Mouse (Mus musculus) midbrain, embryonic 16.5 days (tissue): Measurements from ENCODE around the gene Dpp6. TPM values are rescaled to one million over a fixed set of nuclear protein-coding genes. Genes with fewer than 3 reads are reported as not detected.
A peak's percentile ranks its signal among the peaks of the same experiment; 100 is the strongest.

Experiments used
- ATAC-seq: fragments of 200-750 bp; cut with Nextera tagmentation; 2 replicates; pipeline ENCODE4 v1.8.0; 2017; ENCODE audit warnings: moderate TSS enrichment
- H3K27ac ChIP-seq: fragments of 300-500 bp; sonication (generic); 2 replicates; pipeline ENCODE4 v1.5.1; 2014; ENCODE audit warnings: mild to moderate bottlenecking, low read length, mixed read lengths
- H3K27me3 ChIP-seq: fragments of 300-500 bp; sonication (generic); 2 replicates; pipeline ENCODE4 v1.6.1; 2014; ENCODE audit warnings: low read depth, low read length, mixed read lengths; ENCODE audit not compliant: control insufficient read depth, insufficient read depth
- H3K36me3 ChIP-seq: fragments of 300-500 bp; sonication (generic); 2 replicates; pipeline ENCODE4 v1.6.1; 2014; ENCODE audit warnings: mild to moderate bottlenecking, low read length, moderate library complexity, mixed read lengths; ENCODE audit not compliant: control insufficient read depth, insufficient read depth
- H3K4me1 ChIP-seq: fragments of 300-500 bp; sonication (generic); 2 replicates; pipeline ENCODE4 v1.6.1; 2014; ENCODE audit warnings: mild to moderate bottlenecking, low read length, mixed read lengths; ENCODE audit not compliant: control insufficient read depth, insufficient read depth
- H3K4me2 ChIP-seq: fragments of 300-500 bp; sonication (generic); 2 replicates; pipeline ENCODE4 v1.6.1; 2014; ENCODE audit warnings: mild to moderate bottlenecking, low read length, mixed read lengths
- H3K4me3 ChIP-seq: fragments of 300-500 bp; sonication (generic); 2 replicates; pipeline ENCODE4 v1.5.1; 2014; ENCODE audit warnings: low read depth, mild to moderate bottlenecking, low read length, moderate library complexity, mixed read lengths
- H3K9ac ChIP-seq: fragments of 300-500 bp; sonication (generic); 2 replicates; pipeline ENCODE4 v1.6.1; 2014; ENCODE audit warnings: low read depth, low read length, mixed read lengths
- H3K9me3 ChIP-seq: fragments of 300-500 bp; sonication (generic); replicated peaks from 2 replicates; pipeline ENCODE4 v1.6.1; 2014; ENCODE audit warnings: mild to moderate bottlenecking, low read length, mixed read lengths; ENCODE audit not compliant: control insufficient read depth, poor library complexity, severe bottlenecking
- WGBS: fragments of 180-500 bp; shearing (Covaris S2); extraction: QIAGEN DNeasy Blood & Tissue Kit; methylation state at CpG from one replicate; pipeline ENCODE4 v1.1.7; 2014; 5-methylcytosine and 5-hydroxymethylcytosine counted together
- polyA plus RNA-seq: library from polyadenylated mRNA; unstranded; fragments of >200 nt; fragmentation: Nextera tagmentation; extraction: Ambion mirVana; gene quantifications from 2 replicates; pipeline ENCODE4 v1.2.1, GENCODE M21; 2015

Dpp6 gene
- polyA plus RNA-seq, 1 experiment from 2014 or later, result 102 TPM

GRCm38 (mm10) chr5:27161122-27161645 is 344.2 kb downstream of the Dpp6 start:
- Histone ChIP-seq H3K36me3 (no peaks in the 10 kb centered on the region), H3K27ac (no peak overlapping the region), H3K4me1 (peaks cover 16% of the 10 kb centered on the region), H3K4me2 (no peak overlapping the region), H3K27me3 (no peaks in the 10 kb centered on the region), H3K9me3 (no peaks in the 10 kb centered on the region), H3K9ac (no peak overlapping the region), H3K4me3 (no peak overlapping the region)
- no peak; the same call in 1 of the 2 replicates for ATAC-seq
- 68% methylated on average over 11 of the region's 11 CpGs for WGBS

GRCm38 (mm10) chr5:27168550-27168949 is 351.5 kb downstream of the Dpp6 start:
- Histone ChIP-seq H3K9ac (no peak overlapping the region), H3K4me2 (no peak overlapping the region), H3K27ac (peak overlapping the region; percentile 62), H3K4me3 (no peak overlapping the region), H3K4me1 (peaks cover 9% of the 10 kb centered on the region), H3K27me3 (no peaks in the 10 kb centered on the region), H3K36me3 (no peaks in the 10 kb centered on the region), H3K9me3 (no peaks in the 10 kb centered on the region)
- WGBS, result 86% methylated on average over 1 of the region's 1 CpGs
- ATAC-seq, result peak; percentile 75; the same call in 1 of the 2 replicates

DNA sequence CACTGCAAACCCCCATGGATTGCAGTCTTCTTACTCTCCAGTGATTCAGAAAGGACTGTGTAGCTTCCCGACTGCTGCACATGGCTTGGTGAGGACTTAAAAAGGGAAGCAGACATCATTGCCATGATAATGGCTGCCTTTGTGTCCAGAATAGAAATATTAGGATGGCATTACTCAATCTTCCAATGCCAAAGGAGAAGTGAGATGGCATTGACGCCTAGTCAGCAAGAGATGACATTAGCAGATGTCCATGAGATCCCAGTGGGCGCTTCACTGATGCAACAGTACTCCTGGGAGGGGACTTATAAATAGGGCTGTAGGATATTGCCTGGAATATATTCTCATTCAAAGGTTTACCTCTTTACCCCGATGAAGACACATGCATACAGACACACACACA is 368.0 kb downstream of the Dpp6 start:
- Histone ChIP-seq H3K4me1 (peaks cover 3% of the 10 kb centered on the region; the same call in 1 of the 2 replicates), H3K9me3 (no peaks in the 10 kb centered on the region), H3K36me3 (no peaks in the 10 kb centered on the region), H3K4me3 (no peak overlapping the region), H3K9ac (no peak overlapping the region), H3K4me2 (no peak overlapping the region), H3K27me3 (no peaks in the 10 kb centered on the region), H3K27ac (no peak overlapping the region)
- WGBS, result 84% methylated on average over 4 of the region's 4 CpGs
- ATAC-seq, result no peak

GRCm38 (mm10) chr5:27191242-27191969 is 374.4 kb downstream of the Dpp6 start:
- Histone ChIP-seq H3K27me3 (no peaks in the 10 kb centered on the region), H3K4me3 (no peak overlapping the region), H3K9ac (no peak overlapping the region), H3K9me3 (no peaks in the 10 kb centered on the region), H3K4me1 (peaks cover 8% of the 10 kb centered on the region), H3K36me3 (no peaks in the 10 kb centered on the region), H3K27ac (0 out of 2 replicates have a peak overlapping the region, but pooled peaks have one; percentile 33), H3K4me2 (no peak overlapping the region)
- 40% methylated on average over 5 of the region's 5 CpGs for WGBS
- ATAC-seq, result peak; percentile 56

DNA sequence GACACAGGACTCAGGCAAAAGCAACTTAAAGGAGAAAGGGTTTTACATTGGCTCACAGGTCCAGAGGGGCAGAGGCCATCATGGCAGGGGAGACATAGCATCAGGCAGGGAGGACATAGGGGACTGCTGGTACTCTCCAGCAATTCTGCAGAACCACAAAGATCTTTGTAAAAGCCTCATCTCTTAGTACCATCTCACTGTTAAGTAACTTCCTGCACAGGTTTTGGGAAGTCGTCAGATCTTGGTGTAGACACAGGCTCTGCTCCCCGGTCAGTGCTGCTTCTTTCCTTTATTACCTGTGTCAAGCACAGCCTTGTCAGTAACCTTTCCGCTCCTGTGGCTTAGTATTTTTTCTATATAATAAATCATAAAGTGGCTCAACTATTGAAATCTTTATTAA is 377.2 kb downstream of the Dpp6 start:
- 93% methylated on average over 3 of the region's 3 CpGs for WGBS

GRCm38 (mm10) chr5:27194975-27195374 is 378.0 kb downstream of the Dpp6 start:
- Histone ChIP-seq H3K27me3 (no peaks in the 10 kb centered on the region), H3K9me3 (no peaks in the 10 kb centered on the region), H3K4me1 (peaks cover 8% of the 10 kb centered on the region), H3K4me3 (no peak overlapping the region), H3K36me3 (no peaks in the 10 kb centered on the region), H3K27ac (no peak overlapping the region), H3K9ac (no peak overlapping the region), H3K4me2 (no peak overlapping the region)
- 71% methylated on average over 1 of the region's 1 CpGs for WGBS
- ATAC-seq, result no peak

More for the DNA sequence above, 377.2 kb downstream of the Dpp6 start:
- Histone ChIP-seq H3K27me3 (no peaks in the 10 kb centered on the region), H3K36me3 (no peaks in the 10 kb centered on the region), H3K4me1 (peaks cover 8% of the 10 kb centered on the region), H3K9me3 (no peaks in the 10 kb centered on the region), H3K4me3 (no peak overlapping the region), H3K9ac (no peak overlapping the region), H3K4me2 (no peak overlapping the region), H3K27ac (no peak overlapping the region)
- no peak for ATAC-seq

DNA sequence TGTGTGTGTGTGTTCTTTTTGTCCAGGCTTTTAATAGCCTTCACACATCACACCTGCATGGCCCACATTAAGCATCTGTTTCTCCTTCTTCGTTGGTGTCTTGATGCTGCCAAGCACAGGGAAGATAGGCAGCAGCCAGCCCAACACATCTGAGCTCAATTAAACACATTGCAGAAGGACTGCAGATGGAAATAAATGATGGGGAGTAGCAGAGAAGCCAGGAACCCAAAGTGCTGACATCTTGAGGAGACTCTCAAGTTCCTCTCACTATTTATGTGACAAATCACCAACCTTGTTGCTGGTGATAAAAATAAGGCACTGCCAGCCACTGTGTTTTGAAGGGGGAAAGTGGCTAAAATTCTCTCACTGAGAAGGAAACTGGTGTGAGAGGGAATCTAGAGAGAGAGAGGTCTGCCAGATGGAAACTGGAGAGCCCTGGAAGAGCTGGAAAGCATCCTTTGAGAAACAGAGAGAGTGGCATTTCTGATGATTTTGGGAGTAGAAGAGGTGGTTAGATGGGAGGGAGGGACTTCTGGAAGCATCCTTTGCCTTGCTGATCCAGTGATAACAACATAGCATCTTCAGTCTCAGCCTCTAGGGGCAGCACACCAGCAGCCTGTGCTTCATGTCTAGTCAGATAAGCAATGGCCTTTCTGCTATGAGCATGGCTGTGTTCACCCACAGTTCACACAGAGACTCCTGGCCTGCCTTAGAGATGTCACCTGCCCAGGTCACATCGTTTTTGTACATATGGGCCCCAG is 383.8 kb downstream of the Dpp6 start:
- Histone ChIP-seq H3K4me3 (no peak overlapping the region), H3K4me2 (no peak overlapping the region), H3K9me3 (no peaks in the 10 kb centered on the region), H3K9ac (no peak overlapping the region), H3K4me1 (no peaks in the 10 kb centered on the region), H3K36me3 (no peaks in the 10 kb centered on the region), H3K27ac (no peak overlapping the region), H3K27me3 (no peaks in the 10 kb centered on the region)
- WGBS, result 60% methylated on average over 2 of the region's 2 CpGs
- ATAC-seq, result no peak

DNA sequence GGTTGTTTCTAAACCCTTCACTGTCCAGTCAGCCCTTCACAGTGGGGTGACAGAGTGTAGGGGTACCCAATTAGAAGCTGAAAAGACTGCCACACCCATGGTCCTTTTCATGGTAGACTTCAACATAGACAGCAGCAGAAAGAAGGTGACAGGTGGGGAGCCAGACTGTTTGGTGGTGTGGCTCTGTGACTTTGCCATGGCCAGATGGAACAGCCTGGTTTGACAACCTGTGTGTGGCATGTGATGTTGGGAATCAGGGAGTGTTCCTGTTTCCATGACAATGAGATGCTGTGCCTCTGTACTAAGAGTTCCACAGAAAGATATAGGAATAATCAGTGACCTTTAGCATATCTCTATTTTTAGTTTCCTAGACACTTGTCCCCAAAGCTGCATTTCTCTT is 386.1 kb downstream of the Dpp6 start:
- Histone ChIP-seq H3K9ac (no peak overlapping the region), H3K9me3 (no peaks in the 10 kb centered on the region), H3K4me1 (no peaks in the 10 kb centered on the region), H3K4me2 (no peak overlapping the region), H3K27ac (no peak overlapping the region), H3K36me3 (no peaks in the 10 kb centered on the region), H3K27me3 (no peaks in the 10 kb centered on the region), H3K4me3 (no peak overlapping the region)
- no peak for ATAC-seq

- Histone ChIP-seq H3K27me3 (no peaks in the 10 kb centered on the region), H3K4me2 (no peak overlapping the region), H3K4me3 (no peak overlapping the region), H3K27ac (no peak overlapping the region), H3K9me3 (0 out of 2 replicates have a peak, but pooled peaks cover 2% of the 10 kb centered on the region), H3K9ac (no peak overlapping the region), H3K36me3 (no peaks in the 10 kb centered on the region), H3K4me1 (no peaks in the 10 kb centered on the region)
- no peak for ATAC-seq
- 56% methylated on average over 3 of the region's 3 CpGs for WGBS
Measured at GRCm38 (mm10) chr5:27204721-27205120, 387.7 kb downstream of the Dpp6 start.
